Mouse (Mus musculus) c-Kit-positive CD71-positive TER-119-positive erythroid progenitor cells, embryonic 14.5 days (primary cell): ENCODE results near the gene Mpnd.
A peak's percentile ranks its signal among the peaks of the same experiment; 100 is the strongest.

Experiments used
- DNase-seq: peaks from one replicate; pipeline ENCODE4 v3.0.0-alpha.2; 2013; ENCODE audit warnings: low spot score

The Mpnd gene

GRCm38 (mm10) chr17:56020400-56021084 is 15.0 kb downstream of the Mpnd start:
- DNase-seq, result no peak

- DNase-seq, result no peak
Measured at GRCm38 (mm10) chr17:56021161-56021910, 15.8 kb downstream of the Mpnd start.

DNA sequence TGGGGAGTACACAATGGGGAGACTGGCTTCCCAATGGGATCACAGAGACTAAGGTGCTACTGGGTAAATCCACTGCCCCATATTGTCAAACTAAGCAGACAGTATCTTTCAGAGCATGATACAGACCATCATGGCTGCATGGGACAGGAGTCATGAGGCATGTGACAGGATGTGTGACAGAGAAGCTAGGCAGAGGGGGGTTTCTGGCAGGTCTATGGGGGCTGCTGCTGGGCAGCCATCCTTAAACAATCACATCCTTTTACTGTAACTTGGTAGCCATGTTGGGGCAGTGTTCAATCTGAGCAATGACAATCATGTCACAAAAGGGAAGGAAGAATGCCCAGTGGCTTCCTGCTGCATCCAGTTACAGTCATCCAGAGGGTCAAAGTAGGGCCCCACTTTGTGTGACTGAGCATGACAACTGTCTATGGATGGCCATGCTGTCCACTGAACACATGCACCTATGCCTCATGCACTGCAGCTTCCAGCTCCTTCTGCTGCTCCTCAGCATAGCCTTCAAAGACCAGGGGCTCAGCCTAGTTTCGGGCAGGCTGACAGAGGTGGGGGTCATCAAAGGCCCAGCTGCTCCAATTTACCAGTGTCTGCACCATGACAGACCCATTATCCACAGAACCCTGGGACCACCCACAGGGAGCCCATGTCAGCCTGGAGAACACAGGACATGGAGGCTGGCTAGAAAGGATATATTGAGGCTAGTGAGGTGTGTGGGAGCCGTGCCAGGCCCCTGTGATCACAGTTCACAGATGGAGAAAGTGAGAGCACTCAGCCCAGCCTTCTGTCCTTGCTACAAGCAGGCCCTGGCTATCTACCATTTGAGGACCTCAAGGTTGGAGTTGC is 16.8 kb downstream of the Mpnd start:
- DNase-seq, result no peak

DNA sequence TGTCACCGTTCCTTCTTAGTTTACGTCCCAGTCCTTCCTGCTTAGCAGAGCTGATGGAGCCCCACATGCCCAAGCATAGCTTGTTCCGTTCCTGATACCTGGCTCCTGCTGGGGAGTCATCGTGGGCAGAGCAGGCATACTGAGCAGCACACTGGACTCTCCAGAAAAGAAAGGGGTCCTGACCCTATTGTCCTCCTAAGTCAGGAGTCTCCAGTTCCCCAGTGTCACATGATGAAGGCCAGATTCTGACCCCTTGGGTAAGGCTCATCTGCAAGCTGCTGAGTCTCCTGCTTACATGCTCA is 17.4 kb downstream of the Mpnd start:
- DNase-seq, result no peak

GRCm38 (mm10) chr17:56023386-56023785 is 17.9 kb downstream of the Mpnd start:
- DNase-seq, result no peak

DNA sequence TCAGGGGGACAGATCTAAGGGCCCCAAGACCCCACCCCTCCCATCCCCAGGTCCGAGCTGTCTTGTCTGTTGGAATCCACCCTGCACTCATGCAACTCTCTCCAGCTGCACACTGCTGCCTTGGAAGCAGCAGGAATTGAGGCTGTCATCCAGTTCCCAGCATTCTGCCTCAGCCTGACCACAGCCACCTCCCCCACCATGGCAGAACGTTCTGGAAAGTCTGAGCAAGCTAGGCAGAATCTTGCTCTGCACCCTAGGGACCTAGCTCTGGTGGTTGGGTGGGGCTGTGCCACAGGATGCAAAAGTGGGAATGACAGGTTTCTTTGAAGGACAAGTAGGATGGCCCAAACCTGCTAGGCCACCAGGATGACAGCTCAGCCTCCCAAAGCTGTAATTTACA is 19.0 kb downstream of the Mpnd start:
- no peak for DNase-seq

- no peak for DNase-seq
Measured at GRCm38 (mm10) chr17:56024931-56025330, 19.4 kb downstream of the Mpnd start.

- no peak for DNase-seq
Measured at GRCm38 (mm10) chr17:56026303-56026702, 20.8 kb downstream of the Mpnd start.

- DNase-seq, result no peak
Measured at GRCm38 (mm10) chr17:56026881-56027280, 21.4 kb downstream of the Mpnd start.

GRCm38 (mm10) chr17:56027801-56028441 is 22.4 kb downstream of the Mpnd start:
- no peak for DNase-seq

DNA sequence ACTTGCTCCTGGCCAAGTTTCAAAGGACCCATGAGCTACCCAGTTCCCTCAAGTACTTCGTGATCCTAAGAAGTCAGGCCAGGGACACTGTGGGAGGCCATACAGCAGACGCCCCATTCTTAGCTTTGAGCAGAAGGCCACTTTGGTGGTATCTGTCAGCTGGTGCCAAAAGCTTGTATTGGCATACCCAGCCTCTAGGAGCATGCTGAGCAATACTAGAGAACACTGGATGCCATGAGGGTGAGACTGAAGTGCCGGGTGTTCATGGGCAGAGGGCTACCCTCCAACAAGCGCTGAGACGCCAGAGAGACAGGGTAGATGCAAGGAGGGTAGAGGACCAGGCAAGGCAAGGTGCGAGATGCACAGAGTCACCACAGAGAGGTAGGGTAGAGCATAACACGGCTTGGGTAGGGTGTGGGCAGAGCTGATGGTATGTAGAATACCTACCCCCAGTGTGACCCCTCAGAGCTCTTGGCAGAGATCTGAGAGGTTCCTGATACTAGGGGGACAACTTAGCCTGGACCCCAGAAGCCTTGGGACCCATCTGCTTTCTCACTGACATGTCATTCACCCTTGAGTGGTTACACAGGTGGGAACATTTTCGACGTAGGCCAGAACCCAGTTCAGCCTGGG is 24.8 kb downstream of the Mpnd start:
- no peak for DNase-seq

DNA sequence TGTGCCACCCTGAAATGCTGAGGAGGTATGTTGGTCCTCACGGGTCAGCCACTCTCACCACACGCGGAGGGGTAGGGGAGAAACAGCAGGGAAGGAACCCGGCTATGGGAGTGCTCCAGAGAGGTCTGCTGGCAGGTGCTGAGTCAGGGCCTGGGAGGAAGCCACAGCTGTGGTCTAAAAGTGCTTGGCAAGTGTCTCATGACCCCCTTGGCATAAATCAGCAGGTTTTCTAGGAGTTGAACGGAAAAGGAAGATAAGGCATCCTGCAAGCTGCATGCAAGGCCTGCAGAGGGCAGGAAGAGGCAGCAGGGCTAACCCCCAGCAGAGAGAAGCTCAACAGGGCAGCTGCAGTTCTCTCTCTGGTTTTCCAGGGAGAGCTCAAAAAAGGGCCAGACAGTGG is 25.4 kb downstream of the Mpnd start:
- DNase-seq, result no peak

DNA sequence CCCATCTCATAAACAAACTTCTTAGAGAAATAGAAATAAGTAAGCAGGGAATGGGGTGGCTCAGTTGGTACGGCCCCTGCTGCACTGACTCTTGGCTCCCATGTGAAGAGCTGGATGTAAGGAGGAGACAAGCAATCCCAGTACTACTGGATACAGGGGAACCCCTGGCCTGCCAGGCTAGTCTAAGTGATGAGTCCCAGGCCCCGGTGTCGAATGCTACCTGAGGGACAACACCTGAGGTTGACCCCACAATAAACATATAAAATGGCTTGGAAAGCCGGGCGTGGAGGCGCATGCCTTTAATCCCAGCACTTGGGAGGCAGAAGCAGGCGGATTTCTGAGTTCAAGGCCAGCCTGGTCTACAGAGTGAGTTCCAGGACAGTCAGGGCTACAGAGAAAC is 25.9 kb downstream of the Mpnd start:
- no peak for DNase-seq

DNA sequence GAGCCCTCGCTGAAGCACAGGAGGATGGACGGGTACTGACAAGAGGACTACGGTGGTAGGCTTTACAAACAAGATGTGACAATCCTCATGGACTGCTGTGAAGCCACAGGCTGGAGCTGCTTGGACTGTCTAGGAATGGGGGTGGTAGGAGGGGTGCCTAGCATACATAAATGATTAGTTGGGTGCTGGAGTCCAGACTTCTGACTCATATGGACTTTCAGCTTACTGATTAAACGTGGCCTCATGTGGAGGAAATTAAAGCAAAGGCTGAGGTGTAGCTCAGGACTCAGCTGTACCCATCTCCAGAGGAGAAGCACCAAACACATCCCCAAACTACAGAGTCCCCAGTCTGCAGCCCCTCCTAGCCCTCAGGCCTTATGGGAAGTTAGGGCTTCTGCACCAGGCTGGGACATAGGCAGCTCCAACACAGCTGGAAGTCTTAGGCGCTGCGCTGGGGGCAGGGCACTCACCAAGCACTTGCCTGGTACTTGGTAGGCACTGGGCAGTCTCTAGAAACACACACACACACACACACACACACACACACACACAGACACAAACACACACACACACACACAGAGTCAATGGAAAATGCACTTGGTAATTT is 26.7 kb downstream of the Mpnd start:
- no peak for DNase-seq

DNA sequence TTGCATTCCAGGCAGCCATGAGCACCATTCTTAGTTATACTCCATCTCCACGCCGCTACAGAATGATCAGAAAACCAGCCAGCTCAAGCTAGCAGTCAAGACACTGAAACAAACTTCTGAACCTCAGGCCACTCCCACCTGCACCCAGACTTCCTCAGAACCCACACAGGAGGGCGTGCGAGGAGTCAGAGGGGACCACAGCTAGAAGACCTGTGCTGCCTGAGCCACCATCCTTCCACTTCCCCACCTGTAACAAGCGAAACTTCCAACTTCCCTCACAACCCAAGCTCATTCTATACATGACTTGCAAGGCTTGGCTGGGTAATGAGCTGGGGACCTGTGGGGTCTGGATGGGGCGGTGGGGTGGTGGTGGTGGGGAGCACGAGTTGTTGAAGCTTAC is 27.3 kb downstream of the Mpnd start:
- DNase-seq, result no peak

DNA sequence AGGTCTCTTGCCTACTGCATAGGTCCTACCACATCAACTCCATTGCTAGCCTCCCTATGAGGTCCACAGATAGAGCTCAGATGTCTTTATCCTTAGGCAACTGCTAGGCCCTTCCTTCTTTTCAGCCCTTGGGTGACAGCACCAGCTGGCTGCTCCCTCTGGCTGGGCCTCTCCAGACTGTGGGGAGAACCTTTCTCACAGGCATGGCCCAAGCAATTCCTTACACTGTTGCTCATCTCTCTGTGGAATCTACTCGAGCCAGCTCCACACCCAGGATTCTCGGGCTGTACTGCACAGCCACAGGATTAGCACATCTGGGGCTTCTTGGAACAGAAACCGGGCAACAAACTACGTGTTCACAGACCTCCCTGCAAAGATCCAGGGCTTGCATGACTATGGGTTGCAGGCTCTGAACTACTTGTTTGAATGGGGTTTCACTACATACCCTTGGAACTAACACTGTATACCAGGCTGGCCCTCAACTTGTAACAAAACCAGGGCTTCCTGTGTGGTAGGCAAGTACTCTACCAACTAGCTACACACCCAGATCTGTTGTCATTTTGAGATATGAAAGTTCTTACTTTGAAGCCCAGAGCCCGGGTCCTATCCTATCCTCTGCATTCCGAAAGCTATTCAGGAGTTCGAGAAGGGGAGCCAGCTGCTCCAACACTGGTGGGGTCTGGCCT is 28.7 kb downstream of the Mpnd start:
- no peak for DNase-seq

- no peak for DNase-seq
Measured at GRCm38 (mm10) chr17:56034726-56035100, 29.2 kb downstream of the Mpnd start.

DNA sequence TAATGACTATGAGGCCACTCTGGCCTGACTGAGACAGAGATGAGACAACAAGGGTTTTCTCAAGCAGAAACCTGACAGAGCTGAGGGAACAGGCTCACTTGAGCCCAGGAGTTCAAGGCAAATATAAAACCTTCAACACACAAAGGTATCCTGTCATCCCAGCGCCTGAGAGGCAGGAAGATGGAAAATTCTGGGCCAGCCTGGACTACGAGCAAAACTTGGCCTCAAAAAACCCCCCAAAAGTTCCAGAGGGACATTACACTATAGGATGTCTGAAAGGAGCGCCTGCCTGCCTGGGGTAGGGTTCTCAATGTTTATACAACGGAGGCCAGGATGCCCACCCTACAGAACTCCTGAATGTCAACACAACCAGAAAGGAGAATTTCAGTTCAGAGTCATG is 29.7 kb downstream of the Mpnd start:
- DNase-seq, result no peak

DNA sequence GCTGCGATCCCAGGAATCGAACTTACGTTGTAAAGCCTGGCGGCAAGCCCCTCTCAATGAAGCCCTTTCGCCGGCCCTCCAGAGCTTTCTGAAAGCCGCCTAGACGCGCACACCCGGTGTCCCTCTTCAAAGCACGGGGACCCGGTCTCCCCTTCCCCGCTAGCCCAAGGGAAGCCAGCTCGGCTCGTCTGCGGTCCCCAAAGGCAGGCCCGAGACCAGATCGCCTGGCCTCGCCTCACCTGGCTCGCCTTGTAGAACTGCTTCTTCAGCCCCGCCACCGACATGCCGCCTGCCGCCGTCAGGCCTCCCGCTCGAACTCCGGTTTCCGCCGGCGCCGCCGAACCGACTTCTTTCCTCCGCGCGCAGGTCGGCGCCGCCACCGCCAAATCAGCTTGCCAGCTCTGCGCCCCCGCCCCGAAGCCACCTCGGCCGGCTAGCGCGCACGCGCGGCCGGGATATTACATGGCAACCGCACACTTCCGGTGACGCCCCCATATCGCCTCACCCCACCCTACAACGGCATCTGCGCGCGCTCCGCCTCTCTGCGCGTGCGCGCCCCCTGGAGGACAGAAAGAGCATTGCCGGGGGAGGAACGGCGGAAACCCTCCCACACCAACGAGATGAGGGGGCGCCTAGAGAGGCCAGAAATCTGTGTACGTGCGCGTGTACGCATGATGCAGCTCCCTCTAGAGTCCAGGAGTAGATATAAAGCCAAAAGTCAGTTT is 30.8 kb downstream of the Mpnd start, which contains the start of gene Sh3gl1:
Gene Sh3gl1 (minus strand): TSS at position 460 of the 725 bp plus-strand sequence.
- DNase-seq, result peak; percentile 98

- no peak for DNase-seq
Measured at GRCm38 (mm10) chr17:56036901-56037287, 31.4 kb downstream of the Mpnd start.
